Mouse (Mus musculus) embryonic facial prominence, embryonic 12.5 days (tissue): Measurements from ENCODE around the gene Nt5c2. TPM values are rescaled to one million over a fixed set of nuclear protein-coding genes. Genes with fewer than 3 reads are reported as not detected.
"Not testable (repeated sequence)": the region's sequence is repeated elsewhere in the genome, so short reads cannot be mapped to it uniquely, and the experiment has no call there.

ENCODE experiments used
- ATAC-seq: fragments of 200-750 bp; cut with Nextera tagmentation; 2 replicates; pipeline ENCODE4 v1.8.0; 2017; ENCODE audit not compliant: insufficient number of reproducible peaks, insufficient read depth, low FRiP score, low TSS enrichment
- H3K27ac ChIP-seq: fragments of 300-500 bp; sonication (generic); 2 replicates; pipeline ENCODE4 v1.5.1; 2016; ENCODE audit warnings: mild to moderate bottlenecking
- H3K27me3 ChIP-seq: fragments of 300-500 bp; sonication (generic); 2 replicates; pipeline ENCODE4 v1.6.1; 2016; ENCODE audit warnings: mild to moderate bottlenecking, moderate library complexity
- H3K36me3 ChIP-seq: fragments of 300-500 bp; sonication (generic); 2 replicates; pipeline ENCODE4 v1.6.1; 2016; ENCODE audit warnings: mild to moderate bottlenecking
- H3K4me1 ChIP-seq: fragments of 300-500 bp; sonication (generic); 2 replicates; pipeline ENCODE4 v1.6.1; 2016
- H3K4me2 ChIP-seq: fragments of 300-500 bp; sonication (generic); replicated peaks from 2 replicates; pipeline ENCODE4 v1.6.1; 2016; ENCODE audit warnings: mild to moderate bottlenecking, moderate library complexity
- H3K4me3 ChIP-seq: fragments of 300-500 bp; sonication (generic); 2 replicates; pipeline ENCODE4 v1.5.1; 2016; ENCODE audit warnings: mild to moderate bottlenecking
- H3K9ac ChIP-seq: fragments of 300-500 bp; sonication (generic); 2 replicates; pipeline ENCODE4 v1.6.1; 2016; ENCODE audit warnings: mild to moderate bottlenecking, moderate library complexity
- H3K9me3 ChIP-seq: fragments of 300-500 bp; sonication (generic); 2 replicates; pipeline ENCODE4 v1.6.1; 2016; ENCODE audit warnings: mild to moderate bottlenecking, moderate library complexity
- WGBS: fragments of 180-500 bp; shearing (Covaris S2); methylation state at CpG from one replicate; pipeline ENCODE4 v1.1.7; 2016; 5-methylcytosine and 5-hydroxymethylcytosine counted together
- polyA plus RNA-seq: library from polyadenylated mRNA; unstranded; fragments of >200 nt; fragmentation: Nextera tagmentation; extraction: Ambion mirVana; gene quantifications from 2 replicates; pipeline ENCODE4 v1.2.1, GENCODE M21; 2016

Nt5c2 gene
- polyA plus RNA-seq, 1 experiment from 2014 or later = 75.2 TPM

- Histone ChIP-seq H3K27me3 (no peaks in the 10 kb centered on the region), H3K36me3 (no peaks in the 10 kb centered on the region), H3K4me1 (peaks cover 17% of the 10 kb centered on the region; the same call in 1 of the 2 replicates), H3K4me2 (no peak overlapping the region), H3K9me3 (no peaks in the 10 kb centered on the region), H3K27ac (no peak overlapping the region), H3K4me3 (no peak overlapping the region), H3K9ac (no peak overlapping the region)
- 84% methylated on average over 13 of the region's 13 CpGs for WGBS
- ATAC-seq = no peak
These were observed 30.0 kb downstream of the Nt5c2 start for GRCm38 (mm10) chr19:46984726-46985622.

GRCm38 (mm10) chr19:46983966-46984380 is 31.0 kb downstream of the Nt5c2 start:
- Histone ChIP-seq H3K27ac (no peak overlapping the region), H3K9ac (no peak overlapping the region), H3K4me2 (no peak overlapping the region), H3K4me1 (peaks cover 14% of the 10 kb centered on the region; the same call in 1 of the 2 replicates), H3K36me3 (no peaks in the 10 kb centered on the region), H3K9me3 (no peaks in the 10 kb centered on the region), H3K27me3 (no peaks in the 10 kb centered on the region), H3K4me3 (no peak overlapping the region)
- WGBS = 46% methylated on average over 11 of the region's 11 CpGs
- ATAC-seq = no peak

- Histone ChIP-seq H3K4me1 (peaks cover 12% of the 10 kb centered on the region; the same call in 1 of the 2 replicates), H3K9me3 (no peaks in the 10 kb centered on the region), H3K27ac (no peak overlapping the region), H3K27me3 (no peaks in the 10 kb centered on the region), H3K9ac (no peak overlapping the region), H3K4me3 (no peak overlapping the region), H3K4me2 (no peak overlapping the region), H3K36me3 (no peaks in the 10 kb centered on the region)
- ATAC-seq = no peak
- 43% methylated on average over 14 of the region's 14 CpGs for WGBS
These were observed 31.5 kb downstream of the Nt5c2 start for GRCm38 (mm10) chr19:46983352-46983965.

DNA sequence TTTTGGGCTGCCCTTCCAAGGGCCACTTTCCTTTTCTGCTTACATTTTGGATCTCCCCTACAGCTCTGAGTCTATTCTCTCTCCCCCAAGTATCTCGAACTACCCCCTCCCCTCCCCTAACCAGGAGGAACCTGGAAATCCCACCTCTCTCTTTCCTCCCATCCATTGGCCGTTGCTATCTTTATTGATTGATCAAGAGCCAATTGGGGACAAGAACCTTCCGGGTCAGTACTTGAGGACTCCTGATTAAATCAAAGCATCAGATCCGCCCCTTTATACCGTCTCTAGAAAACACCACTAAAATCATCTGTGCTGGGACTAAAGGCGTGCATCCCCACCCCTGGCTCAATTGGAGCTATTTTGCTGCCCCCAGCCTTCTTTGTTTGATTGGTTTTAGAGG is 33.5 kb downstream of the Nt5c2 start:
- Histone ChIP-seq H3K9me3 (no peaks in the 10 kb centered on the region), H3K9ac (no peak overlapping the region), H3K4me3 (no peak overlapping the region), H3K4me2 (no peak overlapping the region), H3K27ac (no peak overlapping the region), H3K27me3 (no peaks in the 10 kb centered on the region), H3K36me3 (no peaks in the 10 kb centered on the region), H3K4me1 (peaks cover 10% of the 10 kb centered on the region; the same call in 1 of the 2 replicates)
- 38% methylated on average over 6 of the region's 6 CpGs for WGBS
- no peak for ATAC-seq

- H3K36me3 ChIP-seq = no peaks in the 10 kb centered on the region
- no peak overlapping the region for H3K9ac ChIP-seq
- no peak overlapping the region for H3K27ac ChIP-seq
- no peak for ATAC-seq
- H3K27me3 ChIP-seq = no peaks in the 10 kb centered on the region
- H3K4me1 ChIP-seq = peaks cover 10% of the 10 kb centered on the region; the same call in 1 of the 2 replicates
- no peaks in the 10 kb centered on the region for H3K9me3 ChIP-seq
- H3K4me2 ChIP-seq = no peak overlapping the region
- no peak overlapping the region for H3K4me3 ChIP-seq
- WGBS = 76% methylated on average over 3 of the region's 3 CpGs
These were observed 35.2 kb downstream of the Nt5c2 start for GRCm38 (mm10) chr19:46979781-46980105.

DNA sequence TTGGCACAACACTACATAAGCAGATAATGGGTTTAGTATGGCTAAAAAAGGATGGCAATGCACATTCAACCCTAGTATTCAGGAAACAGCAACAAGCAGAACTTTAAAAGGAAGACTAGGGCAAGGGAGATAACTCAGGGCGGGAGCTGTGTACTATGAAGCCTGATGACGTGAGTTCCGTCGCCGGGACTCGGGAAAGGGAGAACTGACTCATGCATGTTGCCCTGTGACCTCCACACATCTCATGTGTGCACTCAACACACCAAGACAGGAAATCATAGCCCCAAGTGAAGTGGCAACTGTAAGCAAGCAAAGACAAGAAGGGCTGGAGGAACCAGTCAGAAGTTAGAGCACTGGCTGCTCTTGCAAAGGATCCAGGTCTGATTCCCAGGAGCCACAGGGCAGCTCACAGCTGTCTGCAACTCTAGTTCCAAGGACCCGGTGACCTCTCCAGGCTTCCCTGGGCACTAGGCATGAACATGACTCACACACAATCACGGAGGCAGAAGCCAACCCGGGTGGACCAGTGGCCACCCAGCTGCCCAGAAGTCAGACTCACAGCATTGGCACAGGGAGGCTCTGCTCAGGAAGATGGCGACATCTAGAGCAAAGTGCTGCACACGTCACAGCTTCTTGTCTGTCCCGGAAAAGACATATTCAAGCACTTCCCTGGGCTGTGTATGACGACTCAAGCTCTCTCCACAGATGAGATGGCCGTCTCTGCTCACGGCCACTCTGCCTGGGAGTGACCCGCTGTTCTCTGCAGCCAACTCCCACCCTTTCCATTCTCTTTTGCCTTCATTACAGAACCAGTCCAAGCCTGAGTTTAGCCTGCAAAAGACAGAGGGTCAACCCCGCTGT is 35.8 kb downstream of the Nt5c2 start:
- no peak for ATAC-seq
- Histone ChIP-seq H3K36me3 (no peaks in the 10 kb centered on the region), H3K27me3 (no peaks in the 10 kb centered on the region), H3K4me1 (peaks cover 10% of the 10 kb centered on the region; the same call in 1 of the 2 replicates), H3K27ac (no peak overlapping the region), H3K4me3 (no peak overlapping the region), H3K9me3 (no peaks in the 10 kb centered on the region), H3K4me2 (no peak overlapping the region), H3K9ac (no peak overlapping the region)
- WGBS = 83% methylated on average over 17 of the region's 17 CpGs

- H3K27me3 ChIP-seq, H3K9me3 ChIP-seq, H3K4me3 ChIP-seq, H3K36me3 ChIP-seq, H3K9ac ChIP-seq, ATAC-seq, H3K4me1 ChIP-seq, H3K4me2 ChIP-seq, H3K27ac ChIP-seq: not testable (repeated sequence)
- WGBS = 94% methylated on average over 3 of the region's 3 CpGs
These were observed 36.9 kb downstream of the Nt5c2 start for GRCm38 (mm10) chr19:46978069-46978468.

- no peak overlapping the region for H3K4me2 ChIP-seq
- no peak for ATAC-seq
- no peak overlapping the region for H3K4me3 ChIP-seq
- 48% methylated on average over 6 of the region's 6 CpGs for WGBS
- H3K27ac ChIP-seq = no peak overlapping the region
- H3K9me3 ChIP-seq = no peaks in the 10 kb centered on the region
- H3K9ac ChIP-seq = no peak overlapping the region
- H3K36me3 ChIP-seq = no peaks in the 10 kb centered on the region
- no peaks in the 10 kb centered on the region for H3K27me3 ChIP-seq
- H3K4me1 ChIP-seq = 0 out of 2 replicates have a peak, but pooled peaks cover 3% of the 10 kb centered on the region
These were observed 37.5 kb downstream of the Nt5c2 start for GRCm38 (mm10) chr19:46977460-46977859.

DNA sequence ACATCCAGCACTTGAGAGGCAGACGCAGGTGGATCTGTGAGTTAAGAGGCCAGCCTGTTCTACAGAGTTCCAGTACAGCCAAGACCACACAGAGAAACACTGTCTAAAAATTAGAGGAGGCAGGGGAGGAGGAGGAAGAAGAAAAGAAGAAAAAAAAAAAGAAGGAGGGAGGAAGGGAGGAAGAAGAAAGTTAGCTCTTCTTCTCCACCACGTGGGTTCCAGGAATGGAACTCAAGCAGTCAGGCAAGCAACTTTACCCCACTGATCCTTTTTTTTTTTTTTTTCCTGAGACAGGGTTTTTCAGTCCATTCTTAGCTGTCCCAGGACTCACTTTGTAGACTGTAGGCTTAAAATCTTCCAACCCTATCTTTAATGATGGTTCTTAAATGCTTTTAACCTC is 38.2 kb downstream of the Nt5c2 start:
- H3K4me1 ChIP-seq = peaks cover 2% of the 10 kb centered on the region; the same call in 1 of the 2 replicates
- no peak overlapping the region for H3K4me2 ChIP-seq
- H3K36me3 ChIP-seq = no peaks in the 10 kb centered on the region
- ATAC-seq = no peak
- H3K27ac ChIP-seq = no peak overlapping the region
- H3K4me3 ChIP-seq = no peak overlapping the region
- 57% methylated on average over 2 of the region's 2 CpGs for WGBS
- H3K9ac ChIP-seq = no peak overlapping the region
- H3K9me3 ChIP-seq = no peaks in the 10 kb centered on the region
- H3K27me3 ChIP-seq = no peaks in the 10 kb centered on the region

DNA sequence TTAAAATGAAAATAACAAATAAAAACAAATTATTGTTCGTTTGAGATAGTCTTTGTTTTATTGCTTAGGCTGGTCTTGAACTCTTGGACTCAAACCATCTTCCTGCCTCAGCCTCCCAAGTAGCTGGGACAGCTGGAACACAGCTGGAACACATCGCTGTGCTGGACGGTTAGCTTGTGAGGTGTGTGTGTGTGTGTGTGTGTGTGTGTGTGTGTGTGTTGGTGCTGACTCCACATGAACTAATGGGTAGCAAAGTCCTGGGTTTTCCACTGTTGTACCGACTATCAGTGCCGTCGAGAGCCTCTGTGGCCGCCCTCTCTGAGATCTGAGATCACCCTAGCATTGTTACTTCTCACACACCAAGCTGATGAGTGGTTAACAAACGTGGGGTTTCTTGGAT is 39.0 kb downstream of the Nt5c2 start:
- 82% methylated on average over 8 of the region's 8 CpGs for WGBS
- H3K27ac ChIP-seq = no peak overlapping the region

DNA sequence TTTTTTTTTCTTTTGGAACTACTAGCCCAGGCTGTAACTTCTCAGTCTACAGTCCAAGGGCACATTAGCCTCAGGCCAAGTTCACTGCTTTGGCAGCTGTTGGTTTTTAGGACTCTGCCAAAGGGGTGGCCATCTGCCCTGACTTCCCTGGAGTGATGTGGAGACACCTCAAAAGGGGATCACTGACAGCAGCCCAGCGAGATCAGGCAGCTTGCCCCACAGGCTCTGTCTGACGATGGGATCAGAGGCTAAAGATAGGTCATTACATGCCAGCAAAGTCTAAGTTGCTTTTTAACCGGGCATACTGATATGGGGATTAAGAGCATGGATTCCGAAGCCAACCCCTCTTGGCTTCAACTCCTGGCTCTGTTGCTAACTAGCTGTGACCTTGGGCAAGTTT is 39.4 kb downstream of the Nt5c2 start:
- 73% methylated on average over 4 of the region's 4 CpGs for WGBS

More for the DNA sequence above, 39.0 kb downstream of the Nt5c2 start:
- H3K27me3 ChIP-seq = no peaks in the 10 kb centered on the region
- peaks cover 4% of the 10 kb centered on the region; the same call in 1 of the 2 replicates for H3K4me1 ChIP-seq
- no peak overlapping the region for H3K4me3 ChIP-seq
- no peak overlapping the region for H3K4me2 ChIP-seq
- no peaks in the 10 kb centered on the region for H3K36me3 ChIP-seq
- no peak overlapping the region for H3K9ac ChIP-seq
- ATAC-seq = no peak
- no peaks in the 10 kb centered on the region for H3K9me3 ChIP-seq

More for the DNA sequence above, 39.4 kb downstream of the Nt5c2 start:
- H3K4me3 ChIP-seq = no peak overlapping the region
- peaks cover 4% of the 10 kb centered on the region; the same call in 1 of the 2 replicates for H3K4me1 ChIP-seq
- H3K27ac ChIP-seq = no peak overlapping the region
- no peak for ATAC-seq
- H3K9me3 ChIP-seq = no peaks in the 10 kb centered on the region
- no peaks in the 10 kb centered on the region for H3K27me3 ChIP-seq
- H3K4me2 ChIP-seq = no peak overlapping the region
- no peak overlapping the region for H3K9ac ChIP-seq
- H3K36me3 ChIP-seq = no peaks in the 10 kb centered on the region
